Mouse (Mus musculus): ENCODE data around the gene Kcnk16. TPM values are rescaled to one million over a fixed set of nuclear protein-coding genes. Genes with fewer than 3 reads are reported as not detected.
"Not testable (repeated sequence)": the region's sequence is repeated elsewhere in the genome, so short reads cannot be mapped to it uniquely, and the experiment has no call there.

Kcnk16 gene
- not detected in 2 replicates for polyA plus RNA-seq (2014; fragmentation: Nextera tagmentation; extraction: Ambion mirVana)

DNA sequence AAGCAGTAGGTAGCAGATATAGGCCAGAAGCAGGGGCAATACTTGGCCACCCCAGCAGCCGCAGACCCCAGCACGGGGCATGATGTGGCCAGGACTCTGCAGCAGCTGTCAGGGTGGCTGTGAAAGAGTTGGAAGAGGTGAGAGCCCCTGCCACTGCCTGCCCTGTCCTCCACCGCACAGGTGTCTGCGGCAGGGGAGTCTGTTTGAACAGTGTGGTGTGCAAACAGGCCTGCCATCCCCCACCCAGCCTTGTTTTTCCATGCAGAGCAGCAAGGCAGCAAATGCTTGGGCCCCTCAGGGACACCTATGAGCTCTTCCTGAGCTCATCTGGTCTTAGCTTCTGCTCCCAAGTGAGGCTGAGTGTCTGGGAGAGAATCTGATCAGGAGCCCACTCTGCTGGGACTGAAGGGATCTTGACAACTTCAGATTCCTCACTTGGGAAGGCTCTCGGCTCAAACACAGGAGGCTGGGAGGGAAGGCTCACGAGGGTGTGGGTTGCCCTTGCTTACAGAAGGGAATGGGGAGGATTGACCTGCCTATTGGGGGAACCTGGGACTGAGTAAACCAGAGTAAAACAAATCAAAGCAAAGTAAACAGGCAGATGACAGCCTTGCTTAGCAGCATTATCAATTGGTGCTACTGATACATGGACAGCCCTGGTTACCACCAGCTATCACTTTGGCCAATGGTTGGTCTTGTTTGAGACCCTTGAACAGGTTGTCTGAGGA is at the start of gene Kcnk16:
TSS of gene Kcnk16 (minus strand) at position 118 of the 728 bp plus-strand sequence.
- H3K27ac ChIP-seq (ENCODE audit: low read depth, low read length), result no peak within 1 kb of the TSS
- H3K9me3 ChIP-seq (replicated peaks; ENCODE audit: control insufficient read depth, low read length), result no peaks in the 10 kb centered on the region
- no peaks in the 10 kb centered on the region for H3K27me3 ChIP-seq (replicated peaks; ENCODE audit: control insufficient read depth, insufficient read depth, low read length)
- H3K4me2 ChIP-seq (ENCODE audit: low read length), result no peak within 1 kb of the TSS
- H3K36me3 ChIP-seq (ENCODE audit: control insufficient read depth, insufficient read depth, low read length), result no peaks in the 10 kb centered on the region
- 81% methylated on average over 6 of the region's 6 CpGs for WGBS
- no peak for DNase-seq (ENCODE audit: low spot score)
- no peak within 1 kb of the TSS for H3K9ac ChIP-seq (ENCODE audit: low read length)
- no peak for ATAC-seq
- H3K4me1 ChIP-seq (ENCODE audit: control insufficient read depth, insufficient read depth, low read length), result no peaks in the 10 kb centered on the region
- no peak within 1 kb of the TSS for H3K4me3 ChIP-seq (ENCODE audit: low read depth, low read length)

- Histone ChIP-seq H3K9ac (ENCODE audit: low read length) (no peak overlapping the region), H3K36me3 (ENCODE audit: control insufficient read depth, insufficient read depth, low read length) (peaks cover 39% of the 10 kb centered on the region), H3K4me3 (ENCODE audit: low read depth, low read length) (no peak overlapping the region), H3K9me3 (replicated peaks; ENCODE audit: control insufficient read depth, low read length) (no peaks in the 10 kb centered on the region), H3K27ac (ENCODE audit: low read depth, low read length) (no peak overlapping the region), H3K27me3 (replicated peaks; ENCODE audit: control insufficient read depth, insufficient read depth, low read length) (no peaks in the 10 kb centered on the region), H3K4me2 (ENCODE audit: low read length) (no peak overlapping the region), H3K4me1 (ENCODE audit: control insufficient read depth, insufficient read depth, low read length) (no peaks in the 10 kb centered on the region)
- WGBS, result 94% methylated on average over 1 of the region's 1 CpGs
- no peak for DNase-seq (ENCODE audit: low spot score)
- ATAC-seq, result no peak
Observed at GRCm38 (mm10) chr14:20315137-20315536, 46.1 kb upstream of the Kcnk16 start.

GRCm38 (mm10) chr14:20305085-20305484 is 36.1 kb upstream of the Kcnk16 start:
- not testable (repeated sequence) for H3K9ac ChIP-seq (ENCODE audit: low read length); DNase-seq (ENCODE audit: low spot score); H3K4me2 ChIP-seq (ENCODE audit: low read length); ATAC-seq; H3K27me3 ChIP-seq (replicated peaks; ENCODE audit: control insufficient read depth, insufficient read depth, low read length); H3K4me1 ChIP-seq (ENCODE audit: control insufficient read depth, insufficient read depth, low read length); H3K4me3 ChIP-seq (ENCODE audit: low read depth, low read length); H3K9me3 ChIP-seq (replicated peaks; ENCODE audit: control insufficient read depth, low read length); H3K27ac ChIP-seq (ENCODE audit: low read depth, low read length)
- peaks cover 29% of the 10 kb centered on the region for H3K36me3 ChIP-seq (ENCODE audit: control insufficient read depth, insufficient read depth, low read length)
- 58% methylated on average over 2 of the region's 2 CpGs for WGBS

GRCm38 (mm10) chr14:20298131-20298530 is 29.1 kb upstream of the Kcnk16 start:
- ATAC-seq (no peak), DNase-seq (ENCODE audit: low spot score) (no peak)
- no peak overlapping the region for H3K4me2 ChIP-seq (ENCODE audit: low read length)
- no peak overlapping the region for H3K27ac ChIP-seq (ENCODE audit: low read depth, low read length)
- H3K9ac ChIP-seq (ENCODE audit: low read length), result no peak overlapping the region
- H3K36me3 ChIP-seq (ENCODE audit: control insufficient read depth, insufficient read depth, low read length), result no peaks in the 10 kb centered on the region
- no peaks in the 10 kb centered on the region for H3K27me3 ChIP-seq (replicated peaks; ENCODE audit: control insufficient read depth, insufficient read depth, low read length)
- H3K4me1 ChIP-seq (ENCODE audit: control insufficient read depth, insufficient read depth, low read length), result peaks cover 5% of the 10 kb centered on the region; the same call in 1 of the 2 replicates
- H3K4me3 ChIP-seq (ENCODE audit: low read depth, low read length), result no peak overlapping the region
- 91% methylated on average over 3 of the region's 3 CpGs for WGBS
- no peaks in the 10 kb centered on the region for H3K9me3 ChIP-seq (replicated peaks; ENCODE audit: control insufficient read depth, low read length)

DNA sequence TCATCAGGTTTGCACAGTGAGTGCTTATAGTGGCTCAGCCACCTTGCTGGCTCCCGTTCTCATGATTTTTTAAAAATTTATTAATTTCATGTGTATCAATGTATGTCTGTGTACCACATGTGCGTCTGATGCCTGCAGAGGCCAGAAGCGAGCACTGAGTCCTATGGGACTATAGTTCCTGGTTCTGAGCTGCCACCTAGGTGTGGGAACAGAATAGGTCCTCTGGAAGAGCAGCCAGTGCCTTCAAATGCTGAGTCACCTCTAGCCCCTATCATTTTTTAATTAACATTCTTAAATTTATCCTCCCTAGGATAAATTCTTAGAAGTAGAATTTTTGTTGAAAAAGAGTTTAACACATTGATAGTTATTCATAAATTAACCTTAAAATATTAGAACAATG is 28.6 kb upstream of the Kcnk16 start:
- Histone ChIP-seq H3K9ac (ENCODE audit: low read length) (no peak overlapping the region), H3K27ac (ENCODE audit: low read depth, low read length) (no peak overlapping the region), H3K36me3 (ENCODE audit: control insufficient read depth, insufficient read depth, low read length) (no peaks in the 10 kb centered on the region), H3K9me3 (replicated peaks; ENCODE audit: control insufficient read depth, low read length) (no peaks in the 10 kb centered on the region), H3K4me2 (ENCODE audit: low read length) (no peak overlapping the region), H3K4me3 (ENCODE audit: low read depth, low read length) (no peak overlapping the region), H3K27me3 (replicated peaks; ENCODE audit: control insufficient read depth, insufficient read depth, low read length) (no peaks in the 10 kb centered on the region), H3K4me1 (ENCODE audit: control insufficient read depth, insufficient read depth, low read length) (peaks cover 5% of the 10 kb centered on the region; the same call in 1 of the 2 replicates)
- no peak for DNase-seq (ENCODE audit: low spot score)
- no peak for ATAC-seq
- 81% methylated on average over 3 of the region's 3 CpGs for WGBS

DNA sequence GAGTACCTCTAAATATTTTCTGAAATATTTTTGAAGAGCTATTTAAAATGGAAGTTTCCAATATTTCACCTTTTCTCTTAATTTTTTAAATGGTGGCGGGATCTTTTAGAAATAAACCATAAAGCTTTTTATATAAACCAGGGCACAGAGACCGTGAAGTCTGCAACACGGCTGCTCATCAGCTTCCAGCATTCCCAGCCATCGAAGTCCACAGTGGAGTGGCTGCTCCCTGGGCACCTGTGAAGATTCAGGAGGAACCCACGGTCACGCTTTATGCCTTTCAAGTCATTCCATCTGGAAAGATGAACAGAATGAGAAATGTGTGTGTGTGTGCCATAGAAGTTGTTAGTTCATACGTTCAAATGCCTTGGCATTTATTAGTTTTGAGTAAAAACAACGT is 25.9 kb upstream of the Kcnk16 start:
- DNase-seq (ENCODE audit: low spot score), result no peak
- ATAC-seq, result no peak
- WGBS, result 53% methylated on average over 8 of the region's 8 CpGs

DNA sequence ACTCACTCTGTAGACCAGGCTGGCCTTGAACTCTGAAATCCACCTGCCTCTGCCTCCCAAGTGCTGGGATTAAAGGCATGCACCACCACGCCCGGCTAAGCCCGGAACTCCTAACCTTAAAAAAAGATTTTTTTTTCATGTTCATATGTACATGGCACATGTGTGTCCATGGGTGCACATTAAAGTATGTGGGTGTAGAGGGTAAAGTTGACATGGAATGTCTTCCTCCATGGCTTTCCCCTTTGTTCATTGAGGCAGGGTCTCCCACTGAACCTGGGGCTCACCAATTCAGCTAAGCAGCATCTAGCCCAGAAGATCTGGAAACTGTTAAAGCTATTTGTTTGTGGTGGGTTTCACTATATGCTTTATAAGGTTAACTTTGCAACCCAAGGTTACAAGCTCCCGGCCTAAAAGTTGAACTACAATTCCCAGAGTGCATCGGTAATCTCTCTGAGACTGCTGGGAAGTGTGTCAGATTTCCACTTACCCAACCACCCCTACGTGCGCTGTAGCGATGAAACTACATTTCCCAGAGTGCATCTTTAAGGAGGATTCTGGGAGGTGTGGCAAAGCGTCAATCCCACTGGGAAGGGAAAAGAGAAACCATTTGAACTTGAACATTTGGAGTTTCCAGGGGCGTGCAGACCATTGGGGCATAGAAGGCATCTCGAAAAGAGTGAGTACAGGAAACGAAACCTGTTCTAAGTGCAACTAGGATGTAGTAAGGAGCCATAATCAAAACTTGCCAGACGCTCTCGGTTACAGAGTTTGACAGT is 25.3 kb upstream of the Kcnk16 start, which contains the start of gene Nudt13:
TSS of gene Nudt13 (plus strand) at position 581 of the 776 bp plus-strand sequence.
- H3K9ac ChIP-seq (ENCODE audit: low read length), result peak within 1 kb of the TSS; percentile 59
- H3K36me3 ChIP-seq (ENCODE audit: control insufficient read depth, insufficient read depth, low read length), result no peaks in the 10 kb centered on the region
- peak within 1 kb of the TSS; percentile 44 for H3K4me3 ChIP-seq (ENCODE audit: low read depth, low read length)
- peak within 1 kb of the TSS; percentile 62 for H3K4me2 ChIP-seq (ENCODE audit: low read length)
- 26% methylated on average over 14 of the region's 14 CpGs for WGBS
- no peak within 1 kb of the TSS for H3K27ac ChIP-seq (ENCODE audit: low read depth, low read length)
- no peaks in the 10 kb centered on the region for H3K9me3 ChIP-seq (replicated peaks; ENCODE audit: control insufficient read depth, low read length)
- peak; percentile 99 for ATAC-seq
- DNase-seq (ENCODE audit: low spot score), result peak; percentile 99
- H3K27me3 ChIP-seq (replicated peaks; ENCODE audit: control insufficient read depth, insufficient read depth, low read length), result no peaks in the 10 kb centered on the region
- peaks cover 5% of the 10 kb centered on the region; the same call in 1 of the 2 replicates for H3K4me1 ChIP-seq (ENCODE audit: control insufficient read depth, insufficient read depth, low read length)

More for the DNA sequence above, 25.9 kb upstream of the Kcnk16 start:
- no peak overlapping the region for H3K27ac ChIP-seq (ENCODE audit: low read depth, low read length)
- H3K27me3 ChIP-seq (replicated peaks; ENCODE audit: control insufficient read depth, insufficient read depth, low read length), result no peaks in the 10 kb centered on the region
- peaks cover 5% of the 10 kb centered on the region; the same call in 1 of the 2 replicates for H3K4me1 ChIP-seq (ENCODE audit: control insufficient read depth, insufficient read depth, low read length)
- H3K4me2 ChIP-seq (ENCODE audit: low read length), result peak overlapping the region; percentile 62
- no peaks in the 10 kb centered on the region for H3K9me3 ChIP-seq (replicated peaks; ENCODE audit: control insufficient read depth, low read length)
- peak overlapping the region; percentile 44 for H3K4me3 ChIP-seq (ENCODE audit: low read depth, low read length)
- no peaks in the 10 kb centered on the region for H3K36me3 ChIP-seq (ENCODE audit: control insufficient read depth, insufficient read depth, low read length)
- H3K9ac ChIP-seq (ENCODE audit: low read length), result peak overlapping the region; percentile 59

GRCm38 (mm10) chr14:20291391-20291790 is 22.4 kb upstream of the Kcnk16 start:
- 21% methylated on average over 4 of the region's 4 CpGs for WGBS

More at GRCm38 (mm10) chr14:20291391-20291790, 22.4 kb upstream of the Kcnk16 start:
- DNase-seq (ENCODE audit: low spot score), result no peak
- H3K9ac ChIP-seq (ENCODE audit: low read length), result no peak overlapping the region
- ATAC-seq, result no peak
- H3K27ac ChIP-seq (ENCODE audit: low read depth, low read length), result no peak overlapping the region
- H3K4me1 ChIP-seq (ENCODE audit: control insufficient read depth, insufficient read depth, low read length), result peaks cover 5% of the 10 kb centered on the region; the same call in 1 of the 2 replicates
- H3K27me3 ChIP-seq (replicated peaks; ENCODE audit: control insufficient read depth, insufficient read depth, low read length), result no peaks in the 10 kb centered on the region
- no peak overlapping the region for H3K4me3 ChIP-seq (ENCODE audit: low read depth, low read length)
- H3K4me2 ChIP-seq (ENCODE audit: low read length), result no peak overlapping the region
- no peaks in the 10 kb centered on the region for H3K9me3 ChIP-seq (replicated peaks; ENCODE audit: control insufficient read depth, low read length)
- no peaks in the 10 kb centered on the region for H3K36me3 ChIP-seq (ENCODE audit: control insufficient read depth, insufficient read depth, low read length)

Measured in forebrain, embryonic 14.5 days (tissue).